Mouse (Mus musculus): Measurements from ENCODE around the gene Yjefn3. TPM values are rescaled to one million over a fixed set of nuclear protein-coding genes. Genes with fewer than 3 reads are reported as not detected.
A peak's percentile ranks its signal among the peaks of the same experiment; 100 is the strongest.

Gene Yjefn3
- polyA plus RNA-seq, 1 experiment from 2014 or later, result 10.1 TPM

- H3K4me3 ChIP-seq, result peak overlapping the region; percentile 37
- H3K27me3 ChIP-seq, result peaks cover 70% of the 10 kb centered on the region
- H3K9ac ChIP-seq, result 0 out of 2 replicates have a peak overlapping the region, but pooled peaks have one; percentile 21
- peak overlapping the region; percentile 63 for H3K4me2 ChIP-seq
- no peak overlapping the region for H3K27ac ChIP-seq
- ATAC-seq (replicated peaks; ENCODE audit: insufficient number of reproducible peaks, insufficient read depth, low FRiP score, low read depth), result no peak
- 6% methylated on average over 32 of the region's 32 CpGs for WGBS
- peaks cover 47% of the 10 kb centered on the region for H3K4me1 ChIP-seq (replicated peaks)
- peaks cover 13% of the 10 kb centered on the region for H3K36me3 ChIP-seq
- no peaks in the 10 kb centered on the region for H3K9me3 ChIP-seq (replicated peaks)
Observed at GRCm38 (mm10) chr8:69888902-69889301, 13.6 kb downstream of the Yjefn3 start.

- H3K9ac ChIP-seq, result peak overlapping the region; percentile 6; the same call in 1 of the 2 replicates
- ATAC-seq (replicated peaks; ENCODE audit: insufficient number of reproducible peaks, insufficient read depth, low FRiP score, low read depth), result no peak
Observed at GRCm38 (mm10) chr8:69888244-69888866, 14.2 kb downstream of the Yjefn3 start.

GRCm38 (mm10) chr8:69887289-69888243 lies 14.9 kb downstream of the Yjefn3 start, which contains the start of gene Cilp2:
Cilp2 (minus strand) TSS chr8:69887687.
- H3K4me1 ChIP-seq (replicated peaks), result peaks cover 43% of the 10 kb centered on the region
- no peaks in the 10 kb centered on the region for H3K9me3 ChIP-seq (replicated peaks)
- H3K4me3 ChIP-seq, result peak within 1 kb of the TSS; percentile 37
- H3K36me3 ChIP-seq, result no peaks in the 10 kb centered on the region
- ATAC-seq (replicated peaks; ENCODE audit: insufficient number of reproducible peaks, insufficient read depth, low FRiP score, low read depth), result peak; percentile 25; the same call in 1 of the 2 replicates
- 1% methylated on average over 59 of the region's 60 CpGs for WGBS
- no peak within 1 kb of the TSS for H3K27ac ChIP-seq
- peak within 1 kb of the TSS; percentile 6; the same call in 1 of the 2 replicates for H3K9ac ChIP-seq
- H3K4me2 ChIP-seq, result peak within 1 kb of the TSS; percentile 63
- peaks cover 83% of the 10 kb centered on the region for H3K27me3 ChIP-seq

More at GRCm38 (mm10) chr8:69888244-69888866, 14.2 kb downstream of the Yjefn3 start:
- Histone ChIP-seq H3K27me3 (peaks cover 75% of the 10 kb centered on the region), H3K4me3 (peak overlapping the region; percentile 37), H3K27ac (no peak overlapping the region), H3K36me3 (peaks cover 7% of the 10 kb centered on the region; the same call in 1 of the 2 replicates), H3K9me3 (replicated peaks) (no peaks in the 10 kb centered on the region), H3K4me1 (replicated peaks) (peaks cover 42% of the 10 kb centered on the region), H3K4me2 (peak overlapping the region; percentile 63)
- WGBS, result 7% methylated on average over 24 of the region's 24 CpGs

GRCm38 (mm10) chr8:69884141-69884540 lies 18.4 kb downstream of the Yjefn3 start:
- Histone ChIP-seq H3K4me1 (replicated peaks) (peaks cover 52% of the 10 kb centered on the region), H3K27me3 (peaks cover 100% of the 10 kb centered on the region), H3K27ac (no peak overlapping the region), H3K9me3 (replicated peaks) (no peaks in the 10 kb centered on the region), H3K4me3 (no peak overlapping the region), H3K36me3 (no peaks in the 10 kb centered on the region), H3K9ac (no peak overlapping the region), H3K4me2 (no peak overlapping the region)
- ATAC-seq (replicated peaks; ENCODE audit: insufficient number of reproducible peaks, insufficient read depth, low FRiP score, low read depth), result no peak
- 59% methylated on average over 13 of the region's 13 CpGs for WGBS

- Histone ChIP-seq H3K4me3 (peak overlapping the region; percentile 49), H3K9me3 (replicated peaks) (no peaks in the 10 kb centered on the region), H3K36me3 (no peaks in the 10 kb centered on the region), H3K27ac (no peak overlapping the region), H3K9ac (no peak overlapping the region), H3K4me1 (replicated peaks) (peaks cover 41% of the 10 kb centered on the region), H3K4me2 (peak overlapping the region; percentile 64; the same call in 1 of the 2 replicates), H3K27me3 (peaks cover 98% of the 10 kb centered on the region)
- ATAC-seq (replicated peaks; ENCODE audit: insufficient number of reproducible peaks, insufficient read depth, low FRiP score, low read depth), result no peak
- WGBS, result 20% methylated on average over 52 of the region's 52 CpGs
Observed at GRCm38 (mm10) chr8:69882833-69883600, 19.5 kb downstream of the Yjefn3 start.

GRCm38 (mm10) chr8:69882021-69882756 lies 20.3 kb downstream of the Yjefn3 start:
- ATAC-seq (replicated peaks; ENCODE audit: insufficient number of reproducible peaks, insufficient read depth, low FRiP score, low read depth), result no peak
- Histone ChIP-seq H3K9ac (peak overlapping the region; percentile 48), H3K36me3 (no peaks in the 10 kb centered on the region), H3K4me1 (replicated peaks) (peaks cover 33% of the 10 kb centered on the region), H3K4me2 (peak overlapping the region; percentile 64), H3K27me3 (peaks cover 97% of the 10 kb centered on the region), H3K9me3 (replicated peaks) (no peaks in the 10 kb centered on the region), H3K4me3 (peak overlapping the region; percentile 49), H3K27ac (no peak overlapping the region)
- WGBS, result 8% methylated on average over 101 of the region's 103 CpGs

GRCm38 (mm10) chr8:69881261-69881865 lies 21.1 kb downstream of the Yjefn3 start:
- peaks cover 93% of the 10 kb centered on the region for H3K27me3 ChIP-seq
- peak overlapping the region; percentile 49 for H3K4me3 ChIP-seq
- no peak for ATAC-seq (replicated peaks; ENCODE audit: insufficient number of reproducible peaks, insufficient read depth, low FRiP score, low read depth)
- H3K4me1 ChIP-seq (replicated peaks), result peaks cover 24% of the 10 kb centered on the region
- H3K4me2 ChIP-seq, result peak overlapping the region; percentile 64
- no peaks in the 10 kb centered on the region for H3K36me3 ChIP-seq
- H3K27ac ChIP-seq, result no peak overlapping the region
- no peaks in the 10 kb centered on the region for H3K9me3 ChIP-seq (replicated peaks)
- peak overlapping the region; percentile 48; the same call in 1 of the 2 replicates for H3K9ac ChIP-seq
- 16% methylated on average over 79 of the region's 79 CpGs for WGBS

- WGBS, result 12% methylated on average over 37 of the region's 37 CpGs
- H3K36me3 ChIP-seq, result no peaks in the 10 kb centered on the region
- ATAC-seq (replicated peaks; ENCODE audit: insufficient number of reproducible peaks, insufficient read depth, low FRiP score, low read depth), result no peak
Observed at GRCm38 (mm10) chr8:69880841-69881240, 21.7 kb downstream of the Yjefn3 start.

GRCm38 (mm10) chr8:69879678-69880077 lies 22.8 kb downstream of the Yjefn3 start:
- peaks cover 18% of the 10 kb centered on the region for H3K4me1 ChIP-seq (replicated peaks)
- 64% methylated on average over 8 of the region's 8 CpGs for WGBS
- peaks cover 77% of the 10 kb centered on the region for H3K27me3 ChIP-seq
- no peak overlapping the region for H3K4me2 ChIP-seq
- no peak overlapping the region for H3K9ac ChIP-seq
- no peak for ATAC-seq (replicated peaks; ENCODE audit: insufficient number of reproducible peaks, insufficient read depth, low FRiP score, low read depth)
- H3K27ac ChIP-seq, result no peak overlapping the region
- H3K36me3 ChIP-seq, result no peaks in the 10 kb centered on the region
- no peaks in the 10 kb centered on the region for H3K9me3 ChIP-seq (replicated peaks)
- no peak overlapping the region for H3K4me3 ChIP-seq

More at GRCm38 (mm10) chr8:69880841-69881240, 21.7 kb downstream of the Yjefn3 start:
- Histone ChIP-seq H3K27me3 (peaks cover 88% of the 10 kb centered on the region), H3K9me3 (replicated peaks) (no peaks in the 10 kb centered on the region), H3K4me2 (peak overlapping the region; percentile 64), H3K4me1 (replicated peaks) (peaks cover 20% of the 10 kb centered on the region), H3K27ac (no peak overlapping the region), H3K9ac (no peak overlapping the region), H3K4me3 (peak overlapping the region; percentile 49)

- Histone ChIP-seq H3K9ac (no peak overlapping the region), H3K4me1 (replicated peaks) (peaks cover 18% of the 10 kb centered on the region), H3K36me3 (no peaks in the 10 kb centered on the region), H3K4me2 (no peak overlapping the region), H3K4me3 (no peak overlapping the region), H3K27ac (no peak overlapping the region), H3K9me3 (replicated peaks) (no peaks in the 10 kb centered on the region), H3K27me3 (peaks cover 63% of the 10 kb centered on the region)
- ATAC-seq (replicated peaks; ENCODE audit: insufficient number of reproducible peaks, insufficient read depth, low FRiP score, low read depth), result no peak
- 56% methylated on average over 3 of the region's 3 CpGs for WGBS
Observed at GRCm38 (mm10) chr8:69877992-69878391, 24.5 kb downstream of the Yjefn3 start.

Measured in heart, embryonic 15.5 days (tissue).